In the genomic region with DNA sequence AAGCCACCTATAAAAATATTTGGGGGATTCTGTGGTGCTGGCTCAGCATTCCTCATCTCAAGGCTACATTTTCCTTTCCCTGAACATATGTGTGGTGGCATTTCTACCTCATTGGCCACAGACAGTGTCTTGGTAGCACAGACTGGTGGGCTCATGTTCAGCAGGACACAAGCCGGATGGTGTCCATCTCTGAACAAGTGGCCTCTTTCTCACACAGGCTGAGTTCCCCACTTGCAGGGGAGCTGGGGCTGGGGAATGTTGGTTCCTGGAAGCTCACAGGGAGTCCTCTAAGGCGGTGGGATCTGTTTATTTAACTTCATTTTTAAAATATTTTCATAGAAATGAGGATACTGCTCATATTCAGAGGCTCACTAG, we compare ENCODE assay signal across 28 mouse cellular contexts.
DNase-seq lines count a peak whose midpoint lies in the region; ATAC-seq and TF ChIP-seq lines count a peak whose summit lies in the region.
"Had no signal": no experiment of that assay in that cellular context is flagged by ENCODE, and none has a peak within 500 bp of the region (broad histone marks: within the 10 kb centered on the region; RNA-seq: fewer than 3 reads in every experiment).

No protein-coding gene starts in this region.

- no peak overlapping the region for H3K4me3 ChIP-seq in gastrocnemius, adult 2 months
- H3K4me3 ChIP-seq in kidney, adult 2 months (ENCODE audit: insufficient read depth, low read depth, low read length), result no peak overlapping the region
- no peak overlapping the region for H3K4me3 ChIP-seq in liver, postnatal 0 days (ENCODE audit: low read depth, low read length)
- no peak overlapping the region for H3K4me3 ChIP-seq in liver, embryonic 12.5 days
- H3K4me3 ChIP-seq: embryonic facial prominence, embryonic 13.5 days; embryonic facial prominence, embryonic 15.5 days; erythroblast, embryonic 14.5 days; forebrain, embryonic 10.5 days; forebrain, embryonic 12.5 days had no signal

- DNase-seq in gastrocnemius, adult 2 months, result no peak
- DNase-seq in gastrocnemius, postnatal 36 days, result no peak
- DNase-seq in kidney, adult 2 months, result no peak
- no peak for DNase-seq in kidney, postnatal 25 days
- DNase-seq in liver, postnatal 0 days, result no peak
- DNase-seq: adrenal gland, adult 8-10 months; adrenal gland, postnatal 14 days; B cell, adult 2 months; cerebellum, adult 11 months; cerebellum, adult 18-20 months; cerebellum, adult 8-10 months; cerebellum, adult 9-11 months; cerebellum, postnatal 14 days; cerebellum, postnatal 36 days; embryo, embryonic 11 days had no signal

- H3K9ac ChIP-seq in liver, postnatal 0 days (replicated peaks), result no peak overlapping the region
- no peak overlapping the region for H3K9ac ChIP-seq in liver, embryonic 12.5 days
- H3K9ac ChIP-seq: embryonic facial prominence, embryonic 13.5 days; embryonic facial prominence, embryonic 15.5 days; forebrain, embryonic 12.5 days had no signal

- H3K27me3 ChIP-seq in kidney, adult 2 months (replicated peaks; ENCODE audit: control insufficient read depth, insufficient read depth, low read length), result no peaks in the 10 kb centered on the region
- no peaks in the 10 kb centered on the region for H3K27me3 ChIP-seq in liver, postnatal 0 days (ENCODE audit: insufficient read depth, low read length)
- H3K27me3 ChIP-seq in liver, embryonic 12.5 days (replicated peaks), result no peaks in the 10 kb centered on the region
- H3K27me3 ChIP-seq: CH12.LX; embryonic facial prominence, embryonic 13.5 days; embryonic facial prominence, embryonic 15.5 days; forebrain, embryonic 12.5 days; Patski had no signal

- no peak for TF ChIP-seq POLR2A in kidney, adult 2 months (IDR thresholded peaks at IDR 0.05; ENCODE audit: low read depth, low read length)

- H3K4me1 ChIP-seq in kidney, adult 2 months (ENCODE audit: control insufficient read depth, insufficient read depth, low read length), result no peaks in the 10 kb centered on the region
- peaks cover 4% of the 10 kb centered on the region; the same call in 1 of the 2 replicates for H3K4me1 ChIP-seq in liver, postnatal 0 days (ENCODE audit: insufficient read depth)
- no peaks in the 10 kb centered on the region for H3K4me1 ChIP-seq in liver, embryonic 12.5 days
- H3K4me1 ChIP-seq: embryonic facial prominence, embryonic 13.5 days; embryonic facial prominence, embryonic 15.5 days; forebrain, embryonic 12.5 days had no signal

- no peak for ATAC-seq in liver, postnatal 0 days
- ATAC-seq in liver, embryonic 12.5 days, result no peak
- ATAC-seq: activated CD4-positive, CD25-positive, alpha-beta regulatory T cell, adult 4 months; CD4-positive, CD25-positive, alpha-beta regulatory T cell, adult 4 months; forebrain, embryonic 14.5 days; forebrain, embryonic 16.5 days; Patski had no signal

- intact Hi-C loops in gastrocnemius, adult 2 months (cut with DNase I), result loop anchor here (5.0 kb wide), 1 partner anchor 216 kb away; no protein-coding TSS in a partner anchor
- intact Hi-C loops in gastrocnemius, postnatal 36 days (cut with DNase I), result no loop called here

- H3K9me3 ChIP-seq in liver, postnatal 0 days (ENCODE audit: low read length), result no peaks in the 10 kb centered on the region
- H3K9me3 ChIP-seq in liver, embryonic 12.5 days (replicated peaks), result no peaks in the 10 kb centered on the region
- H3K9me3 ChIP-seq: embryonic facial prominence, embryonic 13.5 days; embryonic facial prominence, embryonic 15.5 days; forebrain, embryonic 10.5 days; forebrain, embryonic 12.5 days; G1E had no signal

- TF ChIP-seq EP300 in liver, postnatal 0 days (IDR thresholded peaks at IDR 0.05; ENCODE audit: low read depth), result no peak

- WGBS in kidney, adult 2 months, result 85% methylated on average over 2 of the region's 2 CpGs
- WGBS in liver, postnatal 0 days (ENCODE audit: insufficient replicate concordance), result 73% methylated on average over 2 of the region's 2 CpGs
- 52% methylated on average over 2 of the region's 2 CpGs for WGBS in liver, embryonic 12.5 days (ENCODE audit: insufficient replicate concordance)

- no peak for TF ChIP-seq CTCF in gastrocnemius, adult 2 months (IDR thresholded peaks at IDR 0.05)
- TF ChIP-seq CTCF in kidney, adult 2 months (conservative IDR thresholded peaks at IDR 0.05; ENCODE audit: insufficient read depth, insufficient read length, low read depth, low read length), result no peak
- no peak for TF ChIP-seq CTCF in liver, postnatal 0 days (IDR thresholded peaks at IDR 0.05; ENCODE audit: low read depth)

- no peak overlapping the region for H3K4me2 ChIP-seq in liver, postnatal 0 days (ENCODE audit: low read depth, low read length)
- no peak overlapping the region for H3K4me2 ChIP-seq in liver, embryonic 12.5 days
- H3K4me2 ChIP-seq: embryonic facial prominence, embryonic 13.5 days; embryonic facial prominence, embryonic 15.5 days; forebrain, embryonic 12.5 days had no signal

- peak overlapping the region; percentile 60 for H3K27ac ChIP-seq in gastrocnemius, adult 2 months
- H3K27ac ChIP-seq in kidney, adult 2 months (ENCODE audit: insufficient read depth, low read depth, low read length), result 0 out of 2 replicates have a peak overlapping the region, but pooled peaks have one; percentile 16
- H3K27ac ChIP-seq in liver, postnatal 0 days (ENCODE audit: low read depth), result peak overlapping the region; percentile 44; the same call in 1 of the 2 replicates
- no peak overlapping the region for H3K27ac ChIP-seq in liver, embryonic 12.5 days
- H3K27ac ChIP-seq: embryonic facial prominence, embryonic 13.5 days; embryonic facial prominence, embryonic 15.5 days; forebrain, embryonic 10.5 days; forebrain, embryonic 12.5 days had no signal

- H3K36me3 ChIP-seq in kidney, adult 2 months (ENCODE audit: control insufficient read depth, insufficient read depth, low read length), result no peaks in the 10 kb centered on the region
- H3K36me3 ChIP-seq in liver, postnatal 0 days (replicated peaks; ENCODE audit: insufficient read depth, low read length), result no peaks in the 10 kb centered on the region
- no peaks in the 10 kb centered on the region for H3K36me3 ChIP-seq in liver, embryonic 12.5 days
- H3K36me3 ChIP-seq: embryonic facial prominence, embryonic 13.5 days; embryonic facial prominence, embryonic 15.5 days; forebrain, embryonic 10.5 days; forebrain, embryonic 12.5 days; G1E had no signal
